Mouse (Mus musculus) A20 (cell line): Measurements from ENCODE around the gene Skp1a.

ENCODE experiments used
- DNase-seq: peaks from one replicate; pipeline ENCODE4 v3.0.0-alpha.2; 2011; ENCODE audit warnings: low read depth, low spot score

Gene Skp1a

GRCm38 (mm10) chr11:52277433-52278150, 45.8 kb downstream of the Skp1a start:
- DNase-seq: no peak

- no peak for DNase-seq
Observed at GRCm38 (mm10) chr11:52278164-52278563, 46.4 kb downstream of the Skp1a start.

- no peak for DNase-seq
Observed at GRCm38 (mm10) chr11:52278991-52279390, 47.2 kb downstream of the Skp1a start.

GRCm38 (mm10) chr11:52279611-52280145, 47.9 kb downstream of the Skp1a start:
- DNase-seq: no peak

- DNase-seq: no peak
Observed at GRCm38 (mm10) chr11:52280566-52281455, 49.0 kb downstream of the Skp1a start.

- no peak for DNase-seq
Observed at GRCm38 (mm10) chr11:52281568-52282328, 50.0 kb downstream of the Skp1a start.

GRCm38 (mm10) chr11:52282420-52282773, 50.6 kb downstream of the Skp1a start:
- no peak for DNase-seq

GRCm38 (mm10) chr11:52282774-52283595, 51.2 kb downstream of the Skp1a start, which contains the start of gene Tcf7:
TSS of gene Tcf7 (minus strand) at chr11:52283014.
- no peak for DNase-seq

GRCm38 (mm10) chr11:52283596-52284571, 52.1 kb downstream of the Skp1a start:
- no peak for DNase-seq

GRCm38 (mm10) chr11:52286301-52286957, 54.6 kb downstream of the Skp1a start:
- no peak for DNase-seq

GRCm38 (mm10) chr11:52286958-52287305, 55.1 kb downstream of the Skp1a start:
- DNase-seq: no peak

- no peak for DNase-seq
Observed at GRCm38 (mm10) chr11:52292346-52292745, 60.6 kb downstream of the Skp1a start.

GRCm38 (mm10) chr11:52292894-52293293, 61.1 kb downstream of the Skp1a start:
- DNase-seq: no peak

GRCm38 (mm10) chr11:52294103-52294502, 62.3 kb downstream of the Skp1a start:
- no peak for DNase-seq
